Mouse (Mus musculus) spleen, postnatal 36 days (tissue): ENCODE data around the gene Mkrn1.
"Not testable (repeated sequence)": the region's sequence is repeated elsewhere in the genome, so short reads cannot be mapped to it uniquely, and the experiment has no call there.

Source experiments
- DNase-seq, 2 experiments: peaks; one replicate each; pipeline ENCODE4 v3.0.0; 2022; ENCODE audit warnings: low spot score in 2 of 2, mixed read lengths in 1 of 2

Mkrn1 gene

GRCm38 (mm10) chr6:39419851-39420721 lies at the start of gene Mkrn1:
Mkrn1 (minus strand) TSS chr6:39420462.
- DNase-seq: peak; percentile 78 to 88

DNA sequence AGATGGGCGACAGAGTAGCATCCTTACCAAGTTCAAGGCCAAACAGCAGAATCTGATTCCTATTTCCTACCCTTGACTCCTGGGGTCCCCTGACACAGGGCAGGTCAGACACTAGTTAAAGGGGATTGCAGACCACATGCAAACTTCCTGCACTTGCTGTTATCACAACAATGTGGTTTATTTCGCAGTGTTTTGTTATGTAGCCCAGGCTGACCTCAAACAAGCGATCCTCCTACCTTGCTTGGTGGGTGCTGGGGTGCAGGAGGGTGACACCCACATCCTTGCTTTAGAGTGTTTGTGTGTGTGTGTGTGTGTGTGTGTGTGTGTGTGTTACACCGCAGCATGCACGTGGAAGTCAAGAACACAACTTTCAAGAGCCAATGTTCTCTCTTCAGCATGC lies 49.2 kb upstream of the Mkrn1 start:
- DNase-seq: no peak

DNA sequence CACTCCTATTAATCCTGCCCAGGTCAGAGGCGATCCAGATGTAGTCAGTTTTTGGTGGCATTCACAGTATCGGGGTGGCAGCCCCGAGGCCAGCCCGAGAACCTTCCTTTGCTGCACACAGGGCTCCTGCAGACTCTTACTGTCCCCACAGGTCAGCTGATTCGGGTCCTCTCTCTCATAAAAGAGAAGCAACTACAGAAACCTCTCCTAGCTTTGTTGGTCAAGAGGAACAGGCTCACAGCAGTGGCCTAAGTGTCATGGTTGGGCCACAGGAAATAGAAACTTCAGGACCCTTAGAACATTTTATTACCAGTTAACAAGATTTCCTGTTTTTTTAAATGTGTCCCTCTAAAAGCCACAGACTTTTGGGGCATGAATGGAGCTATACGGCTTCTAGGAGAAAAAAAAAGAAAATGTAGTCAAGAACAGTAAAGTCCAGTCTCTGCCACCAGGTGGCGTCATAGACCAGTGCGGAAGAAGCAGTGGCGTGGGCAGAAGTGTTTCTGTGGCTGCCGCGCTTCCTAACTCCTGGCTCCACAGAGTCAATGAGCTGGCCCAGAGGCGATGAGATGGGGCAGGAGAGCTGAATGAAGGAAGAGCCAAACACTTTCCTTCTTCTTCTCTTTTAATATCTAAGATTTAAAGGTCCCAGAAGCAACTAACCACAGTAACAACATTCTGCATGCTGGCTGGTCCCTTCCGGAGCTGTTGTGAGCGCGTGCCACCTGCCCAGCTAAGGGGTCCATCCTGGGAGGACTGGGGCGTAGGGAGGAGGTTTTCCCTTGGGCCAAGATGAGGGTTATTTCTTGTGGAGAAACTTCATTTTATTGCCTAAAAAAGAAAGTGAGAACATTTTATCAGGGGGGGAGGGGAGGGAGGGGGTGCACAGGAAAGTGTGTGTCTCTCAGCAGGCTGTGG lies 42.6 kb upstream of the Mkrn1 start:
- peak; percentile 59 to 75 for DNase-seq

GRCm38 (mm10) chr6:39460040-39460439 lies 39.8 kb upstream of the Mkrn1 start:
- DNase-seq: peak in 1 of 2 experiments; percentile 15

DNA sequence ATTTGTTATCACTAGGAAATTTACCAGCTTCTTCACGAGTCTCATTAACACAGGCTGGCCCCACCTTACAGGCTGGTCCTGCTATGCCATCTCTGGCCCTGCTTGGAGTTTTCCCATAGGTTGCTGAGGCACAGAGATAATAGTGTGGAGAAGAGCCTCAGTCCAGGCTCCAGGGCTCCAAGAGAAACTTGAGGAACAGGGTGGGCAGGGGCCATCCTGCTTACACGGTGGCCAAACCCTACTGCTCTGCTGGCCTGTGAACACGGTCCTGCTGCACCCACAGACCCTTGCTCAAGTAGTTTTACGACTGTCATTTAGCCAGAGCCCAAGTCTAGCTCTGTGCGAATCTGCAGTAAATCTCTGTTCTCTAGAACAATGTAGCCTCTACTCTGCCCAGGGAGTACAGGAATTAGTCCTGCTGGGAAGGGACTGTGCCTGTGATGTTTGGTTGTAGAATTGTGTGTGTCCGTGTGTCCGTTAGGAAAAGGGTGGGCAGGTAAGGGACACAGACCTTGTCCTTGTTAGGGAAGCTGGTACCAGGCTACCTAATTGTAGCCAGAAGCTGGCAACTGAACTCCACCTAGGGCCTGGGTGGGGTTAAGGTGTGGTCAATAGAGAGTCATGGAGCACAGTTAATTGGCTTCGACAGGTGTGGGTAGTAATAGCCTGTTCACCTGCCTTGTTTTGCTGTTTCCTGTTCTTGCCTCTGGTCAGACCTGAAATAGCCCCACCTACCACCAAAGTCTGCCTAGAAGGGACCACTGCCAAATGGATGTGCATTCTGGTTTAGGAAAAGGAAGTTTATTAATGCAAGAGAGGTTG lies 35.3 kb upstream of the Mkrn1 start:
- no peak for DNase-seq

GRCm38 (mm10) chr6:39454616-39455015 lies 34.4 kb upstream of the Mkrn1 start:
- DNase-seq: no peak

DNA sequence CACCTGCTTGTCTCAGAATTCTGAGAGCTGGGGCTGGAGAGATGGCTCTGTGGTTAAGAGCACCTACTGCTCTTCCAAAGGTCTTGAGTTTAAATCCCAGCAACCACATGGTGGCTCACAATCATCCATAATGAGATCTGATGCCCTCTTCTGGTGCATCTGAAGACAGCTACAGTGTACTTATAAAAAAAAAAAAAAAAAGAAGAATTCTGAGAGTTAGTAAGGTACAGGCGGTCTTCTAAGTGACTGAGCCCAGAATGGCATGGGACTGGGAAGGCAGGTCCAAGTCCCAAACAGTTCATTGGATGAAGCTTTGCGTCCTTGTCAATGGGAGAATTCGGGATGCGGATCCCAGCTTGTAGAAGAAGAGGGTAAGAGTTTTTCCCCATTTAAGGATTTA lies 33.3 kb upstream of the Mkrn1 start:
- no peak for DNase-seq

- no peak for DNase-seq
These were observed 30.8 kb upstream of the Mkrn1 start for GRCm38 (mm10) chr6:39451033-39451432.

DNA sequence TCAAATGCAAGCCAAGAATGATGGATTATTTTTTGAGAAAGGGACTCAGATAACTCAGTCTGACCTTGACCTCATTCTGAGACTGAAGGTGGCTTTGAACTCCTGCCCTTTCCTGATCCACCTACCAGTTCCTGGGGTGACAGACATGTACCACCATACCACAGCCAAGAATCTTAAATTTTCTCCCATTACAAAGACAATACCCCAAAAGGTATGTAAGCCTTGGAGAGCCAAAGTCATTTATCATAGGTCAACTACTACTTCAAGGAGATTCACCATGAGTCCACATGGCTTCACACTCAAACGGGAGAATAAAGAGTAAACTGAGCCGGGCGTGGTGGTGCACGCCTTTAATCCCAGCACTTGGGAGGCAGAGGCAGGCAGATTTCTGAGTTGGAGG lies 30.3 kb upstream of the Mkrn1 start:
- DNase-seq: no peak

DNA sequence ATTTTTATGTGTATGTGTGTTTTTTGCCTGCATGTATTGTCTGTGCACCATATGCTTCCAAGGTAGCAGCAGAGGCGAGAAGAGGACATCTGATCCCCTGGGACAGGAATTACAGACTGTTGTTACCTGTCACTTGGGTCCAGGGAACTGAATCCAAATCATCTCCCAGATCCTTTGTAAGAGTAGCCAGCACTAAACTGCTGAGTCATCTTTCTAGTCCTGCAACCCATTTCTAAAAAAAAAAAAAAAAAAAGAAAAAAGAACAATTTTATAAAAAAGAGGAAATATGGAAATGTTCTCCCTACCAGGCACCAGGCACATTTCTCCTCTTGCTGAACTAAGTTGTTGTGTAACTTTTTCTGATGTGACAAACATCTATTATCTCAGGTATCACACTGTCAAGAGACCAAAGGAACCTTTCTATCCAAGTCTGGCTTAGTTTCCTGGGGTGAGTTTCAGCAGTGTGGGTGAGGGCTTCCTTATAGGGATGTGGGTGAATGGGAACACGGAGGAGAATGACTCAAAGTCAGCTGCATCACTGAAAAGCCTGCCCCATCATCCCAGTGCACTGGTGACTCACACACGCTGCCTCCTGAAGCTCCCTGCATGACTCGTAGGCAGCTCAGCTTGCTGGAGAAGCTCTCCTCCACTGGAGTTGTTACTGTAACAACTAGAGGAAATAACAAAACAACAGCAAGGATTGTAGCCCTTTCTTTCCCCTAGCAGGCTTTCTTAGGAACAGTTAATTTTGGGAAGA lies 27.3 kb upstream of the Mkrn1 start:
- DNase-seq: no peak

DNA sequence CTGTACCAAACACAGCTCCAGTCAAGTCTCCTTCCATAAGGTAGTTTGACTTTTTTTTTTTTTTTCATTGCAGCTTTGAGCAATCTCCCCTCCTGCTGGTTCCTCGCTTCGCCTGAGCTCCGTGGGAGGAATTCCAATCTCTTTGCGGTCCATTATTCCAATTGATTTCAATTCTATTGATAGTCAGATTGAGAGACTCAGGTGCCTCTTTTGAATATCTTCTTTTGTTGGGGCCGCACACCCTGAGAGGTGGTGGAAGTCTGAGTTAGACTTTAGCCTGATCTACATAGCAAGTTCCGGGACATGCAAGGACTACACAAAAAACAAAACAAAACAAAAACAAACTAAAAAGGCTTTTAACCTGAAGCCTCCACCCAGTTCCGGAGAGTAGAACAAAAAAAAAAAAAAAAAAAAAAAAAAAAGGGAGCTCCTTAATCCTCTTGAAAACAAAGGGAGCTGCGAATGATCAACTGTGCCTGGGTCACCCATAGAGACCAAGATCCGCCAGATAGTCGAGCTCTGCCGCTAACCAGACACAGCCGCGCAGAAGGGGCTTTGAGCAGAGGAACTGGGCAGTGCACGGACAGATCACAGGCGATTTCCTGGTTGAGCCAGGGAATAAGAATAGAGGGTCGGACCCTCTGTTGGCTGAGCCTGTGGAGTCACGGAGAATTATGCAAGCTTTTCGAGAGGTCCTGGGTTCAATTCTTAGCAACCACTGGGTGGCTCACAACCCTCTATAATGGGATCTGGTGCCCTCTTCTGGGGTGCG lies 25.7 kb upstream of the Mkrn1 start:
- no peak for DNase-seq

- no peak for DNase-seq
These were observed 22.6 kb upstream of the Mkrn1 start for GRCm38 (mm10) chr6:39442786-39443287.

- no peak for DNase-seq
These were observed 19.9 kb upstream of the Mkrn1 start for GRCm38 (mm10) chr6:39440207-39440606.

- DNase-seq: not testable (repeated sequence)
These were observed 17.3 kb upstream of the Mkrn1 start for GRCm38 (mm10) chr6:39437519-39437918.

DNA sequence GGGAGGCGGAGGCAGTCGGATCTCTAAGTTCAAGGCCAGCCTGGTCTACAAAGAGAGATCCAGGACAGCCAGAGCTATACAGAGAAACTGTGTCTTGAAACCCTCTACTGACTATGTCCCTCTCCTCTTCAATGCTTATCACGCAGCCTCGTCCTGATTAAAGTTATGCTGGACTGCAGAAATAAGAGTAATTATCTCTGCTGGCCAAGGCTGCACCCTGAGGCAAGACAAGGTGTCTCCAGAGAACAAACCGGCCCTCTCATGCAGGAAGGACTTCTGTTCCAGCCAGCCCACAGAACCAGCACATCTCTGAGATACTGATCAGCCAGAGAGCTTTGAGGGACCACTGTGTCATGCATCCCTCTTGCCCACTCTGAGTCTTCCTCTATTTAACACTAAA lies 15.6 kb upstream of the Mkrn1 start:
- no peak for DNase-seq

DNA sequence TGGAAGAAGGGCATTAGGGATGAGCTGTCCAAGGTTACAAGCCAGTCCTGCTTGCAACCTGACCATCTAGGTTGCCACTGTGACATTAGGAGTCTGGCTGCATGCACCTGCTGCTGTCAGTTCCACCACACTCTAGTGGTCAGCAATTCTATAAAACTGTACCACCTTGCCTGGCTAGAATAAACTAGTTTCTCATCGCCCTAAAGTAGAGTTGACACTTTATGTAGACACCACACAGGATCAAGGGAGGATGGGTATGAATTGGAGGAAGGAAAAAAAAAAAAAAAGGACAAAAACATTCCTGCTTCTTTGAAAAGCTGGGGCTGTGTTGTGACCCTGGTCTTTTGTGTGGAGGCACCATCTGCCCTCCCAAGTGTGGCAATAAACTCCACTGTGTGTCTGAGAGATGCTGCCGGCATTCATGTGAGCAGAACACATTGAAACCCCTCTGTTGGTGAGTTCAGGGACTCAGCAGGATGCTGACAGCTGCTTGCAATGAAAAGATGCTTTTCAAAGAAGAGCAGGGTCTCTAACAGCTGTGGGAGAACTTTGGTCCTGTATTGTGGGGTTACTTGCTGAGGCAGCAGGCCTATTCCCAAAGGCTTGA lies 14.7 kb upstream of the Mkrn1 start:
- no peak for DNase-seq

- DNase-seq: no peak
These were observed 14.0 kb upstream of the Mkrn1 start for GRCm38 (mm10) chr6:39434111-39434885.

- DNase-seq: no peak
These were observed 13.4 kb upstream of the Mkrn1 start for GRCm38 (mm10) chr6:39433701-39434100.

- no peak for DNase-seq
These were observed 12.9 kb upstream of the Mkrn1 start for GRCm38 (mm10) chr6:39433174-39433573.
